Mouse (Mus musculus) cerebellum, adult 2 months (tissue): ENCODE measurements around the gene Ppm1b.

Experiments used
- CTCF ChIP-seq: fragments of 200-500 bp; IDR thresholded peaks from 2 replicates; pipeline ENCODE4 v1.5.1; 2011; ENCODE audit warnings: low read depth, mild to moderate bottlenecking, control low read depth, low read length, moderate library complexity, borderline replicate concordance; ENCODE audit not compliant: insufficient read depth
- POLR2A ChIP-seq: fragments of 200-500 bp; IDR thresholded peaks from 2 replicates; pipeline ENCODE4 v1.6.1; 2011; ENCODE audit warnings: low read length, control low read depth, borderline replicate concordance; ENCODE audit not compliant: insufficient read depth

GRCm38 (mm10) chr17:85026436-85026835 is 69.9 kb downstream of the Ppm1b start:
- TF ChIP-seq CTCF (no peak), POLR2A (no peak)
